Mouse (Mus musculus): ENCODE measurements at regions not wholly inside any gene's neighbourhood (a gene's known extent, or its start where the extent isn't known, plus 50 kb on each side); places are given as distances from the start of the nearest gene placed in this dataset.
A peak's percentile ranks its signal among the peaks of the same experiment; 100 is the strongest.

DNA sequence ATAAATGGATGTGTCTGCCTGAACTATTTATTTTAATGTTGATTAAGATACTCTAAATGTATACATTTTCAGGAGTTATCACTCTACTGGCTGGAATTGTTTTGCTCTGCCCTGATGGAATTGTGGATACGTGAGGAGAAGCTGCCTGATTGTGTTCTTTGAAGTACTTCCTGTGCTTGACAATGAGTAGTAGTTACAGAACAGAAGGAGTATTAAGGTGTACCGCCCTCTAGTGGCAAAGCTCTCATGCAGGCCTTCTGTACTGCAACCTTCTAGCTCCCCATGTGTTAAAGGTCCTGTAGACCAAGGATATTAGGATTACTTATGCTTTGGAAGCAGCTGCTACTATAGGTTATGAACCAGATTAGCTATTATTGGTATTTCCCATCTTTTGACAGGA, 530.4 kb upstream of the Cntn5 start:
- TF ChIP-seq CTCF (IDR thresholded peaks at IDR 0.05; ENCODE audit: low read depth, low read length) (peak; percentile 32; the same call in 1 of the 2 replicates), POLR2A (IDR thresholded peaks at IDR 0.05; ENCODE audit: extremely low read depth, insufficient read depth, low read length) (no peak)
